In genomic region chr19:5164380-5164779, GRCm38 (mm10) we compare ENCODE assay signal across 10 mouse cellular contexts. TPM values are rescaled to one million over a fixed set of nuclear protein-coding genes. Genes with fewer than 3 reads are reported as not detected.
DNase-seq lines count a peak whose midpoint lies in the region; ATAC-seq and TF ChIP-seq lines count a peak whose summit lies in the region.
"Had no signal": no experiment of that assay in that cellular context is flagged by ENCODE, and none has a peak within 500 bp of the region (broad histone marks: within the 10 kb centered on the region; RNA-seq: fewer than 3 reads in every experiment).

No protein-coding gene starts in this region.

- no peak overlapping the region for H3K4me3 ChIP-seq in heart, adult 2 months
- H3K4me3 ChIP-seq in heart, embryonic 12.5 days = no peak overlapping the region
- no peak overlapping the region for H3K4me3 ChIP-seq in testis, adult 2 months (ENCODE audit: control insufficient read depth, low read depth, low read length)
- H3K4me3 ChIP-seq: embryonic facial prominence, embryonic 13.5 days; limb, embryonic 15.5 days had no signal

- H3K36me3 ChIP-seq in heart, adult 2 months (ENCODE audit: control insufficient read depth, insufficient read depth, low read length) = no peaks in the 10 kb centered on the region
- H3K36me3 ChIP-seq in heart, embryonic 12.5 days = peaks cover 24% of the 10 kb centered on the region
- no peaks in the 10 kb centered on the region; the same call in 1 of the 2 replicates for H3K36me3 ChIP-seq in testis, adult 2 months (ENCODE audit: control insufficient read depth, insufficient read depth, low read length)

- no peak overlapping the region for H3K9ac ChIP-seq in heart, adult 2 months (ENCODE audit: low read depth, low read length)
- no peak overlapping the region for H3K9ac ChIP-seq in heart, embryonic 12.5 days
- H3K9ac ChIP-seq: embryonic facial prominence, embryonic 13.5 days; limb, embryonic 15.5 days had no signal

- no peaks in the 10 kb centered on the region for H3K27me3 ChIP-seq in heart, adult 2 months (ENCODE audit: control insufficient read depth, insufficient read depth, low read length)
- no peaks in the 10 kb centered on the region for H3K27me3 ChIP-seq in heart, embryonic 12.5 days (replicated peaks)
- no peaks in the 10 kb centered on the region for H3K27me3 ChIP-seq in testis, adult 2 months (ENCODE audit: control insufficient read depth, insufficient read depth, low read length)
- H3K27me3 ChIP-seq: embryonic facial prominence, embryonic 13.5 days; limb, embryonic 15.5 days had no signal

- TF ChIP-seq CTCF in heart, adult 2 months (IDR thresholded peaks at IDR 0.05) = peak; percentile 72
- peak; percentile 41; the same call in 1 of the 2 replicates for TF ChIP-seq CTCF in testis, adult 2 months (IDR thresholded peaks at IDR 0.05; ENCODE audit: control insufficient read depth, insufficient read depth, insufficient replicate concordance, low read depth, low read length)

- intact Hi-C loops in heart, adult 2 months (cut with DNase I) = no loop called here

- DNase-seq in heart, adult 2 months = no peak
- DNase-seq in testis, postnatal 14 days (ENCODE audit: low spot score) = no peak
- peak; percentile 14 to 16 for DNase-seq in kidney, postnatal 25 days
- DNase-seq in thymus, postnatal 0 days (ENCODE audit: low spot score) = peak; percentile 17
- no peak for DNase-seq in gastrocnemius, adult 8-10 months (ENCODE audit: low spot score in 2 of 2)
- no peak for DNase-seq in cerebellum, adult 18-20 months

- H3K4me1 ChIP-seq in heart, adult 2 months (ENCODE audit: control insufficient read depth, insufficient read depth, low read length) = no peaks in the 10 kb centered on the region
- peaks cover 4% of the 10 kb centered on the region; the same call in 1 of the 2 replicates for H3K4me1 ChIP-seq in heart, embryonic 12.5 days (replicated peaks)
- no peaks in the 10 kb centered on the region for H3K4me1 ChIP-seq in testis, adult 2 months (ENCODE audit: control insufficient read depth, insufficient read depth, low read length)
- H3K4me1 ChIP-seq: embryonic facial prominence, embryonic 13.5 days; limb, embryonic 15.5 days had no signal

- no peak for TF ChIP-seq EP300 in heart, adult 2 months (IDR thresholded peaks at IDR 0.05; ENCODE audit: insufficient read depth, low read depth, low read length)

- no peak overlapping the region for H3K27ac ChIP-seq in heart, adult 2 months
- H3K27ac ChIP-seq in heart, embryonic 12.5 days (ENCODE audit: poor library complexity, severe bottlenecking) = no peak overlapping the region
- H3K27ac ChIP-seq in testis, adult 2 months (ENCODE audit: control insufficient read depth, insufficient read depth, low read depth, low read length) = no peak overlapping the region
- H3K27ac ChIP-seq: embryonic facial prominence, embryonic 13.5 days; limb, embryonic 15.5 days had no signal

- H3K9me3 ChIP-seq in heart, embryonic 12.5 days (replicated peaks) = no peaks in the 10 kb centered on the region
- H3K9me3 ChIP-seq: embryonic facial prominence, embryonic 13.5 days; limb, embryonic 15.5 days had no signal

- 82% methylated on average over 2 of the region's 2 CpGs for WGBS in heart, adult 2 months
- WGBS in heart, embryonic 12.5 days = 65% methylated on average over 2 of the region's 2 CpGs

- no peak for TF ChIP-seq POLR2A in heart, adult 2 months (IDR thresholded peaks at IDR 0.05; ENCODE audit: insufficient read depth, low read depth, low read length)
- no peak for TF ChIP-seq POLR2A in testis, adult 2 months (IDR thresholded peaks at IDR 0.05; ENCODE audit: control insufficient read depth, low read depth, low read length)

- ATAC-seq in heart, embryonic 12.5 days (ENCODE audit: insufficient number of reproducible peaks, low FRiP score) = no peak

- no peaks in the 10 kb centered on the region for H3K79me2 ChIP-seq in heart, adult 2 months (replicated peaks; ENCODE audit: control insufficient read depth, insufficient read depth, low read length)

- H3K4me2 ChIP-seq in heart, embryonic 12.5 days = no peak overlapping the region
- H3K4me2 ChIP-seq: embryonic facial prominence, embryonic 13.5 days; limb, embryonic 15.5 days had no signal

RNA-seq across cellular contexts. Expression of gene Klc2, which starts 46.0 kb away (rescaled TPM):
- 10 to 100 TPM; 49.0 to 50.6 TPM for total RNA-seq in heart, adult 2 months (2021)
- 56.7 and 57.4 TPM in 2 replicates for polyA plus RNA-seq in heart, adult 2 months (2012; rRNA removed)
- polyA plus RNA-seq in heart, embryonic 12.5 days (2016; fragmentation: Nextera tagmentation; extraction: Ambion mirVana) = 24.0 and 28.6 TPM in 2 replicates
- polyA plus RNA-seq in testis, adult 2 months (2012; rRNA removed) = 92.7 and 92.9 TPM in 2 replicates
- polyA plus RNA-seq in thymus, postnatal 0 days (2015; fragmentation: Nextera tagmentation; extraction: Ambion mirVana) = 6.6 and 8.7 TPM in 2 replicates
- 10 to 100 TPM; 60.6 to 68.9 (median 64.0) TPM for total RNA-seq in gastrocnemius, adult 8-10 months (2022)

RNA-seq across cellular contexts. Expression of gene Rab1b, which starts 57.5 kb away (rescaled TPM):
- total RNA-seq in heart, adult 2 months (2021) = 100 to 1,000 TPM; 173 to 195 TPM
- polyA plus RNA-seq in heart, adult 2 months (2012; rRNA removed) = 221 and 231 TPM in 2 replicates
- 218 and 226 TPM in 2 replicates for polyA plus RNA-seq in heart, embryonic 12.5 days (2016; fragmentation: Nextera tagmentation; extraction: Ambion mirVana)
- polyA plus RNA-seq in testis, adult 2 months (2012; rRNA removed) = 113 and 124 TPM in 2 replicates
- 246 and 252 TPM in 2 replicates for polyA plus RNA-seq in thymus, postnatal 0 days (2015; fragmentation: Nextera tagmentation; extraction: Ambion mirVana)
- total RNA-seq in gastrocnemius, adult 8-10 months (2022) = 100 to 1,000 TPM; 124 to 137 (median 131) TPM

Comparison
In these comparisons a context has a peak if more than half of its experiments do, and no peak if none do; other contexts are left out.
1. DNase-seq: peak in kidney, postnatal 25 days (2 of 2) and thymus, postnatal 0 days (single experiment); none in heart, adult 2 months (0 of 2), testis, postnatal 14 days (single experiment), gastrocnemius, adult 8-10 months (0 of 2) and cerebellum, adult 18-20 months (0 of 2).